Mouse (Mus musculus) olfactory bulb, adult 2 months (tissue): ENCODE data around the gene Krtap1-5. TPM values are rescaled to one million over a fixed set of nuclear protein-coding genes. Genes with fewer than 3 reads are reported as not detected.

ENCODE experiments used
- H3K27ac ChIP-seq: fragments of 200-500 bp; 2 replicates; pipeline ENCODE4 v1.5.1; 2012; ENCODE audit warnings: low read depth, low read length; ENCODE audit not compliant: insufficient read depth
- H3K4me1 ChIP-seq: fragments of 200-500 bp; 2 replicates; pipeline ENCODE4 v1.6.1; 2012; ENCODE audit warnings: low read length; ENCODE audit not compliant: control insufficient read depth, insufficient read depth
- H3K4me3 ChIP-seq: fragments of 200-500 bp; 2 replicates; pipeline ENCODE4 v1.5.1; 2012; ENCODE audit warnings: mild to moderate bottlenecking, low read depth, low read length, moderate library complexity; ENCODE audit not compliant: insufficient read depth
- CTCF ChIP-seq: fragments of 200-500 bp; IDR thresholded peaks from 2 replicates; pipeline ENCODE4 v1.5.1; 2012; ENCODE audit warnings: low read depth, mild to moderate bottlenecking, low read length, moderate library complexity; ENCODE audit not compliant: insufficient read depth
- POLR2A ChIP-seq: fragments of 200-500 bp; IDR thresholded peaks from 2 replicates; pipeline ENCODE4 v1.6.1; 2012; ENCODE audit warnings: mild to moderate bottlenecking, low read depth, low read length, moderate library complexity; ENCODE audit not compliant: insufficient read depth
- WGBS: fragments of 180-500 bp; shearing (Covaris S2); methylation state at CpG from one replicate; pipeline ENCODE4 v1.1.7; 2018; 5-methylcytosine and 5-hydroxymethylcytosine counted together
- polyA plus RNA-seq: library from polyadenylated mRNA; stranded (reverse); fragments of >200 nt; gene quantifications from 2 replicates; pipeline ENCODE4 v1.2.4, GENCODE M21; 2012; ENCODE audit warnings: low replicate concordance; ENCODE audit not compliant: missing spikeins, insufficient read depth, insufficient read length

Gene Krtap1-5
- polyA plus RNA-seq, 1 experiment = not detected

DNA sequence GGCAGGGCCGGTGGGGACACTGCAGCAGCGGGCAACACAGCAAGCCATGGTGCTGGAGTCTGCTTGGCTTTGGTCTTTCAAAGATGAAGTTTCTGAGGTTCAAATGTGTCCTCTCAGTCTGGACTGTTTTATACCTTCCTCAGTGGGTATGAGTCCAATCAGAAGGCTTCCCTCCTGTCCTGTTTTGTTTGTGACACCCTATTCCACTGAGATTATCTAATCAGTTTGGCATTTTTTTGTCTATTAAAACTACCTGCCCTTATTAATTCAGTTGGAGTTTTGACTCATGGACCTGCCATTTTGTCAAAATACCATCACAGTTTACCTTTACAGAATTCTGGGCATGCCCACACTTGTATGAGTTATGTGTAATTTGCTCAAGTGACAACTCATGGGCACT lies 24.1 kb downstream of the Krtap1-5 start, which contains the start of gene Krtap3-2:
Gene Krtap3-2, minus strand, starts transcription at position 101 of the 400 bp plus-strand sequence.
- Histone ChIP-seq H3K27ac (no peak within 1 kb of the TSS), H3K4me3 (no peak within 1 kb of the TSS), H3K4me1 (no peaks in the 10 kb centered on the region)
- no peak for TF ChIP-seq CTCF
- WGBS = 80% methylated on average over 2 of the region's 2 CpGs

DNA sequence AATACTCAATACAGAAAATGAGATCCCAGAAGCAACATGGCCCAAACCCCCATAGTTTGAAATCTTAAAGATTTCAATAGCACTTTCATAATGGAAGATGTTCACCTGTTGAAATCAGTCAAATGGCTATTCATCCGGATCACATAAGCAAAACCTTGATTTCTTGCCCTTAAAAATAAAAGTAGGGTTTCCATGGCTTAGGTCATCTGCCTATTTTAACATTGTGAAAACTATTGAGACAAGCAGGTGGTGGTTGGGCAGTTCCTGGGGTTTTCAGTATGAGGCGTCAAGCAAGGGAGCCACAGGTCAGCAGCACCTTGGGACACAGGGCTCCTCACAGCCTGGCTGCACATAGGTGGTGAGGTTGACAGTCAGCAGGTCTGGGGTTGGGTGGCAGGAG lies 24.6 kb downstream of the Krtap1-5 start:
- Histone ChIP-seq H3K4me1 (no peaks in the 10 kb centered on the region), H3K4me3 (no peak overlapping the region), H3K27ac (no peak overlapping the region)
- TF ChIP-seq CTCF (no peak), POLR2A (no peak)
- WGBS = 88% methylated on average over 2 of the region's 2 CpGs

DNA sequence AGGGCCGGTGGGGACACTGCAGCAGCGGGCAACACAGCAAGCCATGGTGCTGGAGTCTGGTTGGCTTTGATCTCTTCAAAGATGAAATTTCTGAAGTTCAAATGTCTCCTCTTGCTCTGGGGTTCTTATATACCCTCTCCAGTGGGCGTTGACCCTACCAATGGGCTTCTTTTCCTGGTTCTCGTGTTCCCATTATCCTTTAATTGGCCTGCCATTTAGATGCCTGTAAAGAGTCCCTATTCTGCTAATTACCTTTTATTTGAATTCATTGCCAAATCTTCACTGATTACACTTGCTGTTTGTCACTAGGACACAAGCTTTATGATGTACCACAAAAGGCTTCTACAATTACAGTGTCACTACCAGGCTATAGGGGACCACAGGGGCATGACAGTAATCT lies 30.1 kb downstream of the Krtap1-5 start, which contains the start of gene Krtap3-3:
Gene Krtap3-3, minus strand, starts transcription at position 101 of the 400 bp plus-strand sequence.
- H3K27ac ChIP-seq = no peak within 1 kb of the TSS
- no peak for TF ChIP-seq CTCF
- TF ChIP-seq POLR2A = no peak
- 45% methylated on average over 4 of the region's 4 CpGs for WGBS
- no peak within 1 kb of the TSS for H3K4me3 ChIP-seq
- H3K4me1 ChIP-seq = no peaks in the 10 kb centered on the region

DNA sequence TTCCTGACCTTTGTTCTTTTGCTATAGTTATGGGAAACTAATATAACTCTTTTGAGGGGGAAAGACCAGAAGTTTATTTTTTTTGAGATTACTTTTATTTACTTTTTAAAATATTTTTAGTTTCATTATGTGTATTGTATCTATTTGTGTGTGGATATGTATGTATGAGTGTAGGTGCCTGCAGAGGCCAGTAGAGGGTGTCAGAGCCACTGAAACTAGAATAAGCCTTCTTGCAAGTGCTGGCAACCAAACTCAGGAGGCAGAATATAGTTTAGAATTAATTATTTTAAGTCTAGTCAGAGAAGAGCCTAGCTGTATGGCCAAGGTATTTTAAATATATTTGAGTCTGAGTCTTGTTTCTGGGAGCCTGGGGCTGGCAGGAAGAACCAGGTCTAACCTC lies 32.9 kb downstream of the Krtap1-5 start:
- no peak for TF ChIP-seq POLR2A
- no peak for TF ChIP-seq CTCF
- no peak overlapping the region for H3K27ac ChIP-seq
- H3K4me3 ChIP-seq = no peak overlapping the region
- H3K4me1 ChIP-seq = no peaks in the 10 kb centered on the region

DNA sequence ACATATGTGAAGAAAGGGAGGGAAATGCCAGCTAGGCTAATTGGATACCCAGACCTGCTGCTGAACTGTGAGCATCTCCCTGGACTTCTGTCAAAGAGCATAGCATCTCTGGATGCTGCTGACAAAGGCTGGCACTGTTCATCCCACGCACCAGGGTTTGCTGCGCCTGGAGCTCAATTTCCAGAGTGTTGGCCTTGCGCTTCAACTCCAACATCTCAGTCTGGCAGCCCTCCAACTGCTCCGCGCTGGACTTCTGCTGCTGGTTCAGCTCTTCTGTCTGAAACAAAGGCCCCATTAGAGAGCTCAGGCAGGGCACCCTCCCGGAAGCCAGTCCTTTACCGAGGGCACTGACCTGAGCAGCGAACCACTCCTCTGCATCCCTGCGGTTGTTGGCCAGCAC lies 41.1 kb downstream of the Krtap1-5 start:
- 26% methylated on average over 9 of the region's 9 CpGs for WGBS
- Histone ChIP-seq H3K4me1 (peaks cover 5% of the 10 kb centered on the region), H3K4me3 (no peak overlapping the region), H3K27ac (no peak overlapping the region)
- TF ChIP-seq POLR2A = no peak
- no peak for TF ChIP-seq CTCF

Other genes starting within 250 kb of the Krtap1-5 start
- not detected in 2 replicates for gene Krt26, start 243.1 kb downstream of the Krtap1-5 start, polyA plus RNA-seq
- not detected in 2 replicates for gene Krt27, start 229.9 kb downstream of the Krtap1-5 start, polyA plus RNA-seq
- not detected in 2 replicates for gene Krt28, start 206.1 kb downstream of the Krtap1-5 start, polyA plus RNA-seq
- gene Krt10, start 191.7 kb downstream of the Krtap1-5 start, polyA plus RNA-seq = not detected in 2 replicates
- not detected in 2 replicates for gene Krt12, start 158.8 kb downstream of the Krtap1-5 start, polyA plus RNA-seq
- not detected in 2 replicates for gene Krt20, start 142.9 kb downstream of the Krtap1-5 start, polyA plus RNA-seq
- not detected in 2 replicates for gene Krt23, start 87.9 kb downstream of the Krtap1-5 start, polyA plus RNA-seq
- gene Krt39, start 59.7 kb downstream of the Krtap1-5 start, polyA plus RNA-seq = not detected in 2 replicates
- gene Krt40, start 37.9 kb downstream of the Krtap1-5 start, polyA plus RNA-seq = not detected in 2 replicates
- gene Krtap3-3, start 30.2 kb downstream of the Krtap1-5 start, polyA plus RNA-seq = not detected in 2 replicates
- gene Krtap3-2, start 24.2 kb downstream of the Krtap1-5 start, polyA plus RNA-seq = not detected in 2 replicates
- not detected in 2 replicates for gene Gm11939, start 21.6 kb downstream of the Krtap1-5 start, polyA plus RNA-seq
- not detected in 2 replicates for gene Krtap3-1, start 14.4 kb downstream of the Krtap1-5 start, polyA plus RNA-seq
- not detected in 2 replicates for gene Krtap1-4, start 2.6 kb upstream of the Krtap1-5 start, polyA plus RNA-seq
- gene Krtap1-3, start 10.3 kb upstream of the Krtap1-5 start, polyA plus RNA-seq = not detected in 2 replicates
- not detected in 2 replicates for gene Krtap9-3, start 17.1 kb upstream of the Krtap1-5 start, polyA plus RNA-seq
- gene Gm11938, start 22.3 kb upstream of the Krtap1-5 start, polyA plus RNA-seq = not detected in 2 replicates
- gene Gm11937, start 29.2 kb upstream of the Krtap1-5 start, polyA plus RNA-seq = not detected in 2 replicates
- gene Krtap2-4, start 33.8 kb upstream of the Krtap1-5 start, polyA plus RNA-seq = not detected in 2 replicates
- not detected in 2 replicates for gene Gm11562, start 39.4 kb upstream of the Krtap1-5 start, polyA plus RNA-seq
- gene Krtap4-1, start 47.2 kb upstream of the Krtap1-5 start, polyA plus RNA-seq = not detected in 2 replicates
- gene Krtap4-2, start 54.1 kb upstream of the Krtap1-5 start, polyA plus RNA-seq = not detected in 2 replicates
- not detected in 2 replicates for gene Krtap4-7, start 63.1 kb upstream of the Krtap1-5 start, polyA plus RNA-seq
- gene Gm11555, start 69.2 kb upstream of the Krtap1-5 start, polyA plus RNA-seq = not detected in 2 replicates
- not detected in 2 replicates for gene Gm11563, start 77.9 kb upstream of the Krtap1-5 start, polyA plus RNA-seq
- gene Krtap4-6, start 84.9 kb upstream of the Krtap1-5 start, polyA plus RNA-seq = not detected in 2 replicates
- gene Gm14190, start 109.7 kb upstream of the Krtap1-5 start, polyA plus RNA-seq = not detected in 2 replicates
- gene Gm14180, start 153.3 kb upstream of the Krtap1-5 start, polyA plus RNA-seq = not detected in 2 replicates
- gene Gm11595, start 191.9 kb upstream of the Krtap1-5 start, polyA plus RNA-seq = not detected in 2 replicates
- not detected in 2 replicates for gene Krtap4-8, start 199.7 kb upstream of the Krtap1-5 start, polyA plus RNA-seq
- gene Krtap4-9, start 204.2 kb upstream of the Krtap1-5 start, polyA plus RNA-seq = not detected in 2 replicates
- gene Gm11596, start 212.5 kb upstream of the Krtap1-5 start, polyA plus RNA-seq = not detected in 2 replicates
- not detected in 2 replicates for gene Gm11569, start 217.9 kb upstream of the Krtap1-5 start, polyA plus RNA-seq
- not detected in 2 replicates for gene Gm11554, start 223.4 kb upstream of the Krtap1-5 start, polyA plus RNA-seq
- gene Krtap4-13, start 228.9 kb upstream of the Krtap1-5 start, polyA plus RNA-seq = not detected in 2 replicates
- not detected in 2 replicates for gene Gm11564, start 234.7 kb upstream of the Krtap1-5 start, polyA plus RNA-seq